Comparison of ENCODE assay signal across 8 mouse cellular contexts in the genomic region with DNA sequence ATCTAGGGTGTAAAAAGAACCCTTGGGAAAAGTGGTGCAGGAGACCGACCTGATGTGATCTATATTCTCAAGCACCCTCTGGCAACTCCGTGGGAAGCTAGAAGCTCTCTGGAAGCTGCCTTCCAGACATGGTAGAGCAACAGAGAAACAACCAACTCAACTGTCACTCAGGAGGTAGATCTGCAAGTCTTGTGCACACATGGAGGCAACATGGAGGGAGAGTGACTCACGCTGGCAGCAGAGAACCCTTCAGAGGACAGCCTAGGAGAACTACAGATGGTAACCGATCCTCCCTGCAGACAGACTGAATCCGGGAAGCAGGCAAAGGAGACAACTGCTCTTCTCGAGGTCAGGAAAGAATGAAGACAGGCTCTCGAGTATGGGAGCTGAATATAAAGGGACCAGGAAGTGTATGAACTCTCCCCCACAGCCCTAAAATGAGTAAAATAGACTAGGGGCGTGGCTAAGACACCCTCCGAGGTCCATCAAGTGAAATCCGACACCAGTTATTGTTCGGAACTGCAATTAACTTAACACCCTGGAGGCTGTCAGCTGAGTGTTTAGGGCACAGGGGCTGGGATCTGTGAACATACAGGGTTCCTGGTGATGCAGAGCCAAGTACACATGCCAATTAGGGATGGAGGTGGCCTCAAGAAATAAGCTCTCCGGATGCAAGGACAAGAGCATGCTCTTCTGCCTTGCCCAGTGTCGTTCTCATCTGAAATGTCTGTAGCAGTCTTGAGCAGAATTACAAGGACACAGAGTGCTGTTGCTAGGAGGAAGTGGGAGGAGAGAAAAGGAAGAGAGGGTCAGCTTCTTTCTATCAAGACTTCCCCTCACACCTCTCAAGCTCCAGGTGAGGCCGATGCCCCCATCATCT.
DNase-seq lines count a peak whose midpoint lies in the region; ATAC-seq lines count a peak whose summit lies in the region.

No protein-coding gene starts in this region.

- H3K27me3 ChIP-seq in heart, embryonic 12.5 days (replicated peaks): peaks cover 71% of the 10 kb centered on the region
- H3K27me3 ChIP-seq in forebrain, embryonic 12.5 days: peaks cover 46% of the 10 kb centered on the region
- H3K27me3 ChIP-seq in limb, embryonic 15.5 days: peaks cover 53% of the 10 kb centered on the region
- H3K27me3 ChIP-seq in liver, embryonic 12.5 days (replicated peaks): peaks cover 59% of the 10 kb centered on the region

- H3K27ac ChIP-seq in heart, embryonic 12.5 days (ENCODE audit: poor library complexity, severe bottlenecking): no peak overlapping the region
- no peak overlapping the region for H3K27ac ChIP-seq in forebrain, embryonic 12.5 days
- H3K27ac ChIP-seq in limb, embryonic 15.5 days: no peak overlapping the region
- no peak overlapping the region for H3K27ac ChIP-seq in liver, embryonic 12.5 days

- peaks cover 24% of the 10 kb centered on the region for H3K4me1 ChIP-seq in heart, embryonic 12.5 days (replicated peaks)
- peaks cover 23% of the 10 kb centered on the region for H3K4me1 ChIP-seq in forebrain, embryonic 12.5 days
- H3K4me1 ChIP-seq in limb, embryonic 15.5 days: peaks cover 26% of the 10 kb centered on the region
- H3K4me1 ChIP-seq in liver, embryonic 12.5 days: no peaks in the 10 kb centered on the region

- H3K9me3 ChIP-seq in heart, embryonic 12.5 days (replicated peaks): no peaks in the 10 kb centered on the region
- H3K9me3 ChIP-seq in forebrain, embryonic 12.5 days: no peaks in the 10 kb centered on the region
- H3K9me3 ChIP-seq in limb, embryonic 15.5 days: no peaks in the 10 kb centered on the region
- H3K9me3 ChIP-seq in liver, embryonic 12.5 days (replicated peaks): no peaks in the 10 kb centered on the region

- no peak overlapping the region for H3K9ac ChIP-seq in heart, embryonic 12.5 days
- no peak overlapping the region for H3K9ac ChIP-seq in forebrain, embryonic 12.5 days
- no peak overlapping the region for H3K9ac ChIP-seq in limb, embryonic 15.5 days
- no peak overlapping the region for H3K9ac ChIP-seq in liver, embryonic 12.5 days

- 13% methylated on average over 14 of the region's 14 CpGs for WGBS in heart, embryonic 12.5 days
- WGBS in forebrain, embryonic 12.5 days: 7% methylated on average over 14 of the region's 14 CpGs
- WGBS in limb, embryonic 15.5 days: 5% methylated on average over 14 of the region's 14 CpGs
- 12% methylated on average over 14 of the region's 14 CpGs for WGBS in liver, embryonic 12.5 days (ENCODE audit: insufficient replicate concordance)

- no peak for DNase-seq in heart, adult 9 months (ENCODE audit: low spot score in 2 of 2)
- peak; percentile 29 for DNase-seq in NIH3T3 (ENCODE audit: low read depth)
- DNase-seq in thymus, postnatal 4 days: no peak
- no peak for DNase-seq in c-Kit-positive CD71-positive TER-119-positive erythroid progenitor cells, embryonic 14.5 days (ENCODE audit: low spot score)

- H3K4me3 ChIP-seq in heart, embryonic 12.5 days: peak overlapping the region; percentile 63; the same call in 1 of the 2 replicates
- peak overlapping the region; percentile 73; the same call in 1 of the 2 replicates for H3K4me3 ChIP-seq in forebrain, embryonic 12.5 days (replicated peaks)
- no peak overlapping the region for H3K4me3 ChIP-seq in limb, embryonic 15.5 days
- H3K4me3 ChIP-seq in liver, embryonic 12.5 days: no peak overlapping the region

- H3K36me3 ChIP-seq in heart, embryonic 12.5 days: no peaks in the 10 kb centered on the region
- H3K36me3 ChIP-seq in forebrain, embryonic 12.5 days (replicated peaks): no peaks in the 10 kb centered on the region
- no peaks in the 10 kb centered on the region for H3K36me3 ChIP-seq in limb, embryonic 15.5 days
- H3K36me3 ChIP-seq in liver, embryonic 12.5 days: no peaks in the 10 kb centered on the region

- H3K4me2 ChIP-seq in heart, embryonic 12.5 days: peak overlapping the region; percentile 99
- peak overlapping the region; percentile 97 for H3K4me2 ChIP-seq in forebrain, embryonic 12.5 days
- H3K4me2 ChIP-seq in limb, embryonic 15.5 days: peak overlapping the region; percentile 99
- H3K4me2 ChIP-seq in liver, embryonic 12.5 days: no peak overlapping the region

- no peak for ATAC-seq in heart, embryonic 12.5 days (ENCODE audit: insufficient number of reproducible peaks, low FRiP score)
- ATAC-seq in forebrain, embryonic 12.5 days (ENCODE audit: low FRiP score): peak; percentile 62; the same call in 1 of the 2 replicates
- ATAC-seq in limb, embryonic 15.5 days (ENCODE audit: insufficient number of reproducible peaks, low FRiP score, low TSS enrichment, low read depth): no peak
- no peak for ATAC-seq in liver, embryonic 12.5 days

Comparison
In these comparisons a context has a peak if more than half of its experiments do, and no peak if none do; other contexts are left out.
1. H3K4me3 ChIP-seq: peak in heart, embryonic 12.5 days (single experiment) and forebrain, embryonic 12.5 days (single experiment); none in limb, embryonic 15.5 days (single experiment) and liver, embryonic 12.5 days (single experiment).